Mouse (Mus musculus) liver, postnatal 0 days (tissue): ENCODE measurements around the gene Lrch3.
"Not testable (repeated sequence)": the region's sequence is repeated elsewhere in the genome, so short reads cannot be mapped to it uniquely, and the experiment has no call there.

ENCODE experiments used
- CTCF ChIP-seq: sonication (generic); IDR thresholded peaks from 2 replicates; pipeline ENCODE4 v1.5.1; 2016; ENCODE audit warnings: antibody characterized with exemption, low read depth
- EP300 ChIP-seq: IDR thresholded peaks from 2 replicates; pipeline ENCODE4 v1.6.1; 2016; ENCODE audit warnings: antibody characterized with exemption, low read depth, mild to moderate bottlenecking

GRCm38 (mm10) chr16:32926629-32927028 is 12.7 kb downstream of the Lrch3 start:
- not testable (repeated sequence) for TF ChIP-seq CTCF, EP300
